Mouse (Mus musculus): Measurements from ENCODE around the gene Serpine1.

GRCm38 (mm10) chr5:137065454-137065853, 6.6 kb downstream of the Serpine1 start:
- TF ChIP-seq CTCF (IDR thresholded peaks at IDR 0.05; ENCODE audit: control insufficient read depth, insufficient read depth, insufficient read length), result no peak
- TF ChIP-seq CEBPB (IDR thresholded peaks at IDR 0.05; ENCODE audit: low read depth), result no peak
- TF ChIP-seq MAX (IDR thresholded peaks at IDR 0.05), result no peak
- no peak for TF ChIP-seq USF1 (IDR thresholded peaks at IDR 0.05; ENCODE audit: low read depth)
- TF ChIP-seq FOSL1 (IDR thresholded peaks at IDR 0.05; ENCODE audit: insufficient read depth, low read length, poor library complexity, severe bottlenecking), result no peak
- TF ChIP-seq MYOD1 (IDR thresholded peaks at IDR 0.05; ENCODE audit: control insufficient read depth, insufficient read length, low read depth), result peak; percentile 83

All from C2C12 (cell line).